Mouse (Mus musculus) frontal cortex, adult 2 months (tissue): ENCODE measurements around the gene Cox19. TPM values are rescaled to one million over a fixed set of nuclear protein-coding genes. Genes with fewer than 3 reads are reported as not detected.

ENCODE experiments used
- DNase-seq, 2 experiments: peaks; one replicate each; pipeline ENCODE4 v3.0.0; 2022; ENCODE audit warnings: low spot score in 1 of 2; ENCODE audit errors: extremely low spot score in 1 of 2
- polyA plus RNA-seq: library from polyadenylated mRNA; depleted of rRNA; stranded (reverse); fragments of >200 nt; gene quantifications from 2 replicates; pipeline ENCODE4 v1.2.3, GENCODE M21; 2012; rRNA removed

Gene Cox19
- polyA plus RNA-seq, 1 experiment = 93.5 TPM

DNA sequence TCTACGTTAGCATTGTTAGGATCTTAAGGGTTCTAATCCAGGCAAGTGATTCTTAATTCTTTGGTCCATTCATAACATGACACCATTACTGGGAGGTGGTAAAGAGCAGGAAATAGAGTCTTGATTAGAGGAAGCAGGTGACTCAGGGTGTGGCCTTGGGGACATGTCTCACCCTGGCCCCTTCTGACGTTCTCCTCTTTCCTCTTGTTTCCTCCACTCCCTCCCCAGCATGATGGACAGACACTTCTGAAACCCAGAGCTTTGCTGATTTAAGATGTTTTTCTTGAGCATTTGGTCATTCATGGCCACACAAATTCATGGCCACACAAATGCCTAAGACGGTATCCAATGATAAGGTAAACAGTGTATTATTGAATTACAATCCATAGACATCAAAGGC, 41.3 kb downstream of the Cox19 start:
- no peak for DNase-seq

DNA sequence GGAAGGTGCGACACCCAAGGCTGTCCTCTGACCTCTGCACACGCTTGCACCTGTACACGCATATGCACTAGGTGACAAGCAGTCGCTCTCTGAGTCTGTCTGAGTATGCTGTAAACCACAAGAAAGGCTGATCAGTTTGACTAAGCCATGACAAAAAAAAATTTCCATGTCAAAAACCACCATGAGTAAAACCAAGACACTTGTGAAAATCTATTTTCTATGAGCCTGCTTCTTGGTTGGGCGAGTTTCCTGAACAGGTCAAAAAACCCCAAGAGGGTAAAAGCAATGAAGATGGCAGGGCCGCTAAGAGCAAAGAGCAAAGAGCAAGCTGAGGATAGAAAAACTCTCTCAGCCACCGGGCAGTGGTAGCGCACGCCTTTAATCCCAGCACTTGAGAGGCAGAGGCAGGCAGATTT, 47.6 kb downstream of the Cox19 start:
- DNase-seq = no peak

GRCm38 (mm10) chr5:139302101-139302500, 49.1 kb downstream of the Cox19 start:
- no peak for DNase-seq

- no peak for DNase-seq
Observed at GRCm38 (mm10) chr5:139297745-139298144, 53.5 kb downstream of the Cox19 start.

- DNase-seq = no peak
Observed at GRCm38 (mm10) chr5:139297092-139297491, 54.1 kb downstream of the Cox19 start.

GRCm38 (mm10) chr5:139294089-139294488, 57.1 kb downstream of the Cox19 start:
- DNase-seq = no peak

DNA sequence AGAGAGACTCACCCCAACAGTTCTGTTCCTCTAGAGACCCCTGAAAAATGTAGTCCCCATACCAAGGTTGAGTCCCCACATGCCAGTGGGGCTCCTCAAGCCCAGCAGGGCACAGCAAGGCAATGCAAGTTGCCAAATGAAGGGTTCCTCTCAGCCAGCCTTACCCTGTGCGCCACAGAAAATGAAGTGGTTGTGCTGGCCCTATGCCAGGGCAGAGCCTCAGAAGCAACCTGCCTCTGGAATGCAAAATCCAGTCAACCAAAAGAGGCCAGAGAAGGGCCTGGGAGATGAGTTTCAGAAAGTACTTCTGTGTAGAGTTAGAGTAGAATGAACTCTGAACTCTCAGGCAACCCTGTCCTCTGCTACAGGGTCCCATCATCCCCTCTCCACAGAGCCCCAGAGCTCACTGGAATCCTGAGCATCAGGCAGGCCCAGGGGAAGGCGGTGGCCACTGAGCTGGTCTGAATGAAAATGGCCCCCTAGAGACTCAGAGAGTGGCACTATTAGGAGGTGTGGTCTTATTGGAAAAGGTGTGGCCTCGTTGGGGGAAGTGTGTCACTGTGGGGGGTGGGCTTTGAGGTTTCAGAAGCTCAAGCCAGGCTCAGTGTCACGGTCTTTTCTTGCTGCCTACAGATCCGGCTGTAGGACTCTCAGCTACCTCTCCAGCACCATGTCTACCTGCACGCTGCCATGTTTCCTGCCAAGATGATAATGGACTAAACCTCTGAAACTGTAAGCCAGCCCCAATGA, 59.2 kb downstream of the Cox19 start:
- DNase-seq = no peak

GRCm38 (mm10) chr5:139290467-139291259, 60.6 kb downstream of the Cox19 start:
- DNase-seq = no peak

DNA sequence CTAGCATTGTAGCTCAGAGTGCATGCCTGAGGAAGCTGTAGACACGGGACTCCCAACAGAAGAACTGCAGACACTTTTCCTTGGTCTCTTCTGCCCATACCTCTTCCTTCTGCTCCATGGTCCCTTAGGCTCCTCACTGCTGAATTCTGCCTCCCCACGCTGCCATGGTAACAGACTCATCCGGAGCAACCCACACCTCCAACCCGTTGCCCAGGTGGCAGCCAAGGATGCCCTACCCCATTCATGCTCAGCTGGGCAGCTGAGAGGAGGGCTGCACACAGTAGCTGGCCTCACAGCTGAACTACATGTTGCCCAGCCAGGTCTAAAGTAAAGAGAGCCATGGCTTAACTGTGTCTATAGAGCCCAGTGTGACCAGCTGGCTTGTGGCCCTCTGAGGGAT, 62.6 kb downstream of the Cox19 start:
- DNase-seq = no peak

- no peak for DNase-seq
Observed at GRCm38 (mm10) chr5:139287787-139288186, 63.4 kb downstream of the Cox19 start.

DNA sequence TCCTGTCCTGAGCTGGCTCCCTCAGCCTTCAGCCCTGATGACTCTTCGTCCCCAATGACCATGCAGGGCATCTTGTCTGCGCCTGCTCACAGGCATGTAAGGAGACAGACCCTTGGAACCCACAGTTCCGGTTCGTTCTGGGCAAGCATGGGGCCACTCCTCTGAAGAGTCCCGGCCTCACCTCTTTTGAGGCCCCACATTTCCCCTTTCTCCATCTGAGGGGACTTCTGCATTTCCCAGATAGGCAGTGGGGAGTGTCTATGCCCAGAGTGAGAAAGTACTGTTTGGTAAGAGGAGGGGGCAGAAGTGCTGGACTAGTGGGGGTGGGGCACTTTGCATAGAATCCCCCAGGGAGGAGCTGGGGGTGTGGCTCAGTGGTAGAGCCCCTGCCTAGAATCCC, 64.1 kb downstream of the Cox19 start:
- DNase-seq = no peak

Other genes with a start within 250 kb of the Cox19 start
- 752 and 764 TPM in 2 replicates for gene Prkar1b, start 201.4 kb downstream of the Cox19 start, polyA plus RNA-seq
- gene Dnaaf5, start 201.2 kb downstream of the Cox19 start, polyA plus RNA-seq = 7.0 and 7.2 TPM in 2 replicates
- gene Sun1, start 150.8 kb downstream of the Cox19 start, polyA plus RNA-seq = 102 and 115 TPM in 2 replicates
- 81.8 and 91.6 TPM in 2 replicates for gene Get4, start 99.1 kb downstream of the Cox19 start, polyA plus RNA-seq
- gene Adap1, start 25.8 kb downstream of the Cox19 start, polyA plus RNA-seq = 178 and 201 TPM in 2 replicates
- gene Cyp2w1, start 1.2 kb upstream of the Cox19 start, polyA plus RNA-seq = not detected in 2 replicates
- gene Gpr146, start 26.3 kb upstream of the Cox19 start, polyA plus RNA-seq = 12.0 and 15.2 TPM in 2 replicates
- gene C130050O18Rik, start 53.9 kb upstream of the Cox19 start, polyA plus RNA-seq = 0.42 and 0.44 TPM in 2 replicates
- 4.7 and 5.7 TPM in 2 replicates for gene Gper1, start 71.7 kb upstream of the Cox19 start, polyA plus RNA-seq
- 13.6 and 14.7 TPM in 2 replicates for gene 3110082I17Rik, start 109.1 kb upstream of the Cox19 start, polyA plus RNA-seq
- gene Zfand2a, start 133.1 kb upstream of the Cox19 start, polyA plus RNA-seq = 45.4 and 49.0 TPM in 2 replicates
- gene Uncx, start 192.1 kb upstream of the Cox19 start, polyA plus RNA-seq = 0.08 and 0.44 TPM in 2 replicates